Mouse (Mus musculus) adrenal gland, adult (tissue): Measurements from ENCODE around the gene Dynlt1c.
"Not testable (repeated sequence)": the region's sequence is repeated elsewhere in the genome, so short reads cannot be mapped to it uniquely, and the experiment has no call there.

Experiments
- DNase-seq, 2 experiments: peaks; one replicate each; pipeline ENCODE4 v3.0.0; 2022 to 2023; ENCODE audit warnings: low spot score in 1 of 2; ENCODE audit not compliant: inconsistent age in 2 of 2

The Dynlt1c gene

GRCm38 (mm10) chr17:6617689-6618400 lies 16.4 kb downstream of the Dynlt1c start:
- not testable (repeated sequence) for DNase-seq

DNA sequence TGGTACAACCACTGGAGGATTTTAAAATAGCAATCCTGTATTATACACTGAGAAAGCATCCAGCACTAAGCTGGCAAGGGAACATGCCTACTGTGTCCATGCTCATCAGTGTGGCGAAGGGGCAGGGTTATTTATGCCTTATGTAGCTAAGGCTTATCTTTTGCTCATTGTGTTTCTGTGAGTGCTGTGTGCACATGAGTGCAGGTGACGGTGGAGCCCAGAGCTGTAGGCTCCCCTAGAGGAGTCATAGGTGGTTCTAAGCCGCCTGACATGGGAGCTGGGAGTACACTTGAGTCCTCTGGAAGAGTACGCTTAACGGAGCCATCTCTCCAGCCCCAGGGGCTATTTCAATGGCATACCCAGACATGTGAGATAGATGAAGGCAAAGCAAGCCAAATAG lies 17.8 kb downstream of the Dynlt1c start:
- DNase-seq: not testable (repeated sequence)

DNA sequence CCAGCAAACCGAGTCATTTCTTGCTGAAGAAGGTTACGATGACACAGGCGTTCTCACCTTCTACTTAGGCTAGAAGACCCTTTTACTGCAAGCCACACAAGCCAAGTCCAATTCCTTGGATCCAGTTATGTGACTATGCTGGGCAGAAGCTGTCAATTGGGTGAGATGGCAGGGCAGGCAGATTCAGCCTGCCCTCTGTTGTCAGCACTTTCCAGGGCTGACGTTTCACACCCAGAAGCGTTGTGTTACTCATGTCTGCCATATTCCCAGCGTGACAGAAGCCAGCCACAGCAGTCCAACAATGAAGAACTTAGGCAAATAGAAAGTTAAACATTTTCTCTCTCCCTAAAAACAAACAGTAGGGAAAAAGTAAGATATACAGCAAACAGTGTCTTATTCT lies 18.6 kb downstream of the Dynlt1c start:
- not testable (repeated sequence) for DNase-seq

DNA sequence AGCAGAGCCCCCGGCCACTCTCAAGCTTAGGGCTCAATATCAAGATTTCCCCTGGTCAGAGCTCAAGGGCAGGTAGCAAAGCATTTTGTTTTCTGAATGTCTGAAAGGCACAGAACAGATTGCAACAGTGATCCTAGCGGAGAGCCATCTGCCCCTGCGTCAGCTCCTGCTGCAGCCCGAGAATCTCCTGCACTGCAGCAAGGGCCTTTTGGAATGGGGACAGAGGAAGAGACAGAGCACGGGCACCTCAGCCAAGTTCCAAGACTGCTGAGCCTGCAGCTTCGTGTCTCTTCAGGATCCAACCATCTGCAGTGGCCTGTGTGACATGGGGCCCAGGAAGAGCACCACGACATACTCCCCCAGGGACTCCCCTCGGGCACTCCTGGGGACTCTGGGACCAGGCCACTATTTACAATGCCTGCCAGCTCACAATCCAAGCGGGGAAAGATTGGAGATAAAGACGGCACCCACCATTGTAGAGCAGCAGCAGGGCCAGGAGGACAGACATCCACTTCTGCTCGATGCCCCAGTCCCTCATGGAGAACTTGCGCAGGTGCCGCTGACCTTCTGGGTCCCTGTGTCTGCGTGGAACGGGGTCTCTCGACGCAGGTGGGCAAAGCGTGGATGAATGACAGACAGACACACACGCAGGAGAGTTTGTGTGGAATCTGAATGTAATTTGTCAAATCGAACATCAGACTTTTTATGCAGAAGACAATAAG lies 19.4 kb downstream of the Dynlt1c start:
- DNase-seq: not testable (repeated sequence)

DNA sequence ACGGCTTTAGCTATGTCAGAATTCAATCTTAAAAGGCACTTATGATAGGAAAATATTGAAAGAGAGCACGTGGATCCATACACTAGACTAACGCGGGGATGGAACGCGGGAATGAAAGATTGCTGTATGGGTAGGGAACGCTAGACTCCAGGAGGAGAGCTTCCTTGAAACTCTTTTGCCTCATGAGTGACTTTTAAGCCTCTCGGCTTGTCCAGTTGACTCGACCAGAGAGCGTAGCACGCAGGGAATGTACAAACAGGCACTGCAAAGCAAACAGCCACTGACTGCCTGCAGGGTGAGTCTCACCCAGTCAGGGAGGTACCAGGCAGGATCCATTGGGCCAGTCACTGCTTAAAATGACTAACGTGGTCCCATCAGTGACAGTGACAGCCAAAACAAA lies 20.5 kb downstream of the Dynlt1c start:
- not testable (repeated sequence) for DNase-seq

GRCm38 (mm10) chr17:6624926-6625558 lies 23.6 kb downstream of the Dynlt1c start:
- not testable (repeated sequence) for DNase-seq

GRCm38 (mm10) chr17:6630398-6630797 lies 28.9 kb downstream of the Dynlt1c start:
- not testable (repeated sequence) for DNase-seq

GRCm38 (mm10) chr17:6632850-6633249 lies 31.4 kb downstream of the Dynlt1c start:
- not testable (repeated sequence) for DNase-seq

- not testable (repeated sequence) for DNase-seq
These were observed 34.3 kb downstream of the Dynlt1c start for GRCm38 (mm10) chr17:6635781-6636180.

DNA sequence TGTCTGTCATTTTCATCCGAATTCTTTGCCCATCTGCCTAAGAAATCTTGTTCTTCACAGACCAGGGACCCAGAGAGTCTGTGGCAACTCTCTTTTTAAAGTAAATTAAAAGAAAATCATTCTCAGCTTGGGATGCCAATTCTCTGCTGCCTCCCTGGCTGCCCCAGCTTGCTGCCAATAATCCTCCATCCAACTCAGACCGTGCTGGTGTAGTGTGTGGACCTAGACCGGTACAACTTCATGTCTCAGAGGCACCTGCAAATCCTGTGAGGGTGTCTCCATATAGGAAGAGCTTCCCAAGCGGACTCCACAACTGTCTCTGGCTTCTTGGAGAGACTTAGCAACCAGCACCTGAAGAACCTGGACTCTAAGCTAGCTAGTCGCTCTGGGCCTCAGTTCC lies 35.4 kb downstream of the Dynlt1c start:
- peak in 1 of 2 experiments; percentile 19 for DNase-seq

- DNase-seq: not testable (repeated sequence)
These were observed 36.0 kb downstream of the Dynlt1c start for GRCm38 (mm10) chr17:6637434-6637833.

GRCm38 (mm10) chr17:6638444-6638843 lies 37.0 kb downstream of the Dynlt1c start:
- DNase-seq: not testable (repeated sequence)

DNA sequence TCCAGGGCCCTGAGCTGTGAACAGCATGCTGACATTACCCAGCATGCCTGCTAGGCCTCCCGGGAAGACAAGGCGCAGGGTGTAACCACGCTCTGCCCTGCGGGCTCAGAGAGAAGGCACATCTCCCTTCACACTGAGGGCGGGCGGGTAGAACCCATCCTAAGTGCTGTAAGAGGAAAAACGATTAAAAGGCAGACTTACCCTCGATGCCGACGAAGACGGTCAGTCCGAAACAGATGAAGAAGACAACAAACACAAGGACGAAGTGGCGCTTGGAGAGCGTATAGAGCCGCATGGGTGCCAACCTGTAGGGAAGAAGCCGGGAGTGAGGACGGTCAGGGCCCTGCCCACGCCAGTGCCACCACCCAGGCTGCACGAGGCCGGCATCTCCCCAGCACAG lies 38.0 kb downstream of the Dynlt1c start:
- DNase-seq: not testable (repeated sequence)

- DNase-seq: not testable (repeated sequence)
These were observed 38.7 kb downstream of the Dynlt1c start for GRCm38 (mm10) chr17:6640044-6640637.

DNA sequence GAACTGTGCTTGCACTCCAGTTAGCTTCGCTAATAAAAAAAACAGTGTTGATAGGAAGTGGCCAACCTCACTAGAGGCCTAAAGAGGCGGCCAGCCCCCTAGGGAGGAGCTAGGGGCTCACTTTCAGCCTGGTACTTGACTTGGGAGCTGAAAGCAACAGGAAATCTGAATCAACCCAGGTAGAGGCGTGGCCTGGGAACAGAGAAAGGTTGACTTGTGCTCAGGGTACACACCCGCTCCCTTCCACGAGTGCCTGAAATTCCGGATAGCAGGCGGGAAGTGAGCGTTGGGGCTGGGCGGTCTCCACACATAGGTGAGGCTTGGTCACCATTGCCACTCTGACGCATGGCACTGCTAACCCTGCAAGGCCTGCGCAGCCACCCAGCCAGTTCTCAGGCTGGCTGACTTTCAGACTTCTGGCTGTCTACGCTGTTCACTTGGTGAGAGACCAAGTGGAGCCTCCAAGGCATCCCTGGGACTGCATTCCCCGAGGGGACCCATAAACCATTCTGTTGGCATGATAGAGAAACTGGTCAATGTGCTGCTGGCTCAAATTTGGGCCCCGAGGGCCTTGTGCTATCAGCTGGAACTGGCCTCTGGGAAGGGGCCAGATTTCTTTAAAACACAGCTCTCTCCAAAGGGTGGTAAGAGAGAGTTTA lies 39.4 kb downstream of the Dynlt1c start:
- DNase-seq: peak in 1 of 2 experiments; percentile 21

GRCm38 (mm10) chr17:6644210-6644609 lies 42.7 kb downstream of the Dynlt1c start:
- peak in 1 of 2 experiments; percentile 20 for DNase-seq

GRCm38 (mm10) chr17:6644673-6645072 lies 43.2 kb downstream of the Dynlt1c start:
- DNase-seq: not testable (repeated sequence)

DNA sequence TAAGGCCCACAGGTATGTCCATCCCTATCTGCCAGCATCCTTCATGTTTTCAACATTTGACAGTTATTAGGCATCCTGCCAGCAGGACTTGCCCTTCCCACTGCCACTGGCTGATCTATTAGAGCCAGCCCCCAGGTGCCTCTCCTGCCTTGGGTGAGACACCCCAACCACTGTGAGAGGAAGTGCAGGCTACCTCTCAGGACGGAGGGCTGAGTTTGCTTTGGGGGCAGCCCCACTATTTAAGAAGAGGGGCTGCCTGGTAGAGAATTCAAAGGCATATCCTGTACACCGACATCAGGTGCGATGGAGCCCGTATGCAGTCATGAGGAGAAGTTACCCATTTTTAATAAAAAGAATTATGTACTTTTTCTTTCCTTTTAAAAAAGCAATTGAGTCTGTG lies 44.2 kb downstream of the Dynlt1c start:
- DNase-seq: peak in 1 of 2 experiments; percentile 23

DNA sequence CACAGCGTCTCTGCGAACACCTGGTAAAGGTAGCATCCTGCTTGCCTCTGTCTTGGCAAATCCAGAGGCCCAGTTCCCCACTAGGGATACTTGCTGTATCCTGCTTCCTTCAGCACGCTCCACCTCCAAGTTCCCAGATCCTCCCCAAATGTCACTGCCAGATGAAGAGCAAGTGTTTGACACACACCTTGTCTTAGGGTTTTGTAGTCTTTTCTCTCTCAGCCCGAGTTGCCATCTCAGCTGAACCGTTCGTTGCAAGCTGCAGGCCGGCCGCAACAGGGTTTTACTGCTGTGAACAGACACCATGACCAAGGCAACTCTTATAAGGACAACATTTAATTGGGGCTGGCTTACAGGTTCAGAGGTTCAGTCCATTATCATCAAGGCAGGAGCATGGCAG lies 45.4 kb downstream of the Dynlt1c start:
- peak in 1 of 2 experiments; percentile 25 for DNase-seq

DNA sequence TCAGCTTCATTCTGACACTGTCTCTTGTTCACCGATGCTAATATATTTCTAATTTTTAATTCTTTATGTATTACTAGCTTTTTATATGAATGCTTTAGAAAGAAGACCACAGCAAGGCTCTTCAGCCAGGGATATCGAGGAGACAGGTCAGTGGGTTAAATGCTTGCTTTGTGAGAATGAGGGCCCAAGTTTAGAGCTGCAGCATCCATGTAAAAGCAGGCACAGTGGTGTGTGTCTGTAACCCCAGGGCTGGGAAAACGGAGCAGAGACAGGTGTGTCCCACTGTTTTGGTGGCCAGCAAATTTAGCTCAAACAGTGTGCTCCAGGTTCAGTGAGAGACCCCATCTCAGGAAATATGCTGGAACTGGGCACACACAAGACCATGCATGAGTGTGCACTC lies 46.0 kb downstream of the Dynlt1c start:
- not testable (repeated sequence) for DNase-seq
